Mouse (Mus musculus) midbrain, postnatal 0 days (tissue): ENCODE measurements around the gene Tnfrsf22. TPM values are rescaled to one million over a fixed set of nuclear protein-coding genes. Genes with fewer than 3 reads are reported as not detected.

Experiments
- ATAC-seq: fragments of 200-750 bp; cut with Nextera tagmentation; 2 replicates; pipeline ENCODE4 v1.8.0; 2017; ENCODE audit warnings: moderate number of reproducible peaks, mild to moderate bottlenecking, moderate TSS enrichment, moderate library complexity; ENCODE audit not compliant: low FRiP score
- DNase-seq: peaks from one replicate; pipeline ENCODE4 v3.0.0-alpha.2; 2015; ENCODE audit warnings: low spot score
- H3K27ac ChIP-seq: fragments of 300-500 bp; sonication (generic); 2 replicates; pipeline ENCODE4 v1.5.1; 2014; ENCODE audit warnings: low read depth, mild to moderate bottlenecking, low read length, mixed read lengths
- H3K27me3 ChIP-seq: fragments of 300-500 bp; sonication (generic); 2 replicates; pipeline ENCODE4 v1.6.1; 2014; ENCODE audit warnings: low read length, control low read depth, mixed read lengths; ENCODE audit not compliant: insufficient read depth
- H3K36me3 ChIP-seq: fragments of 300-500 bp; sonication (generic); 2 replicates; pipeline ENCODE4 v1.6.1; 2014; ENCODE audit warnings: low read length, control low read depth, mixed read lengths; ENCODE audit not compliant: insufficient read depth
- H3K4me1 ChIP-seq: fragments of 300-500 bp; sonication (generic); 2 replicates; pipeline ENCODE4 v1.6.1; 2014; ENCODE audit warnings: mild to moderate bottlenecking, control low read depth, antibody characterized with exemption, low read length, mixed read lengths; ENCODE audit not compliant: insufficient read depth
- H3K4me2 ChIP-seq: fragments of 300-500 bp; sonication (generic); 2 replicates; pipeline ENCODE4 v1.6.1; 2014; ENCODE audit warnings: low read depth, mild to moderate bottlenecking, low read length, mixed read lengths; ENCODE audit not compliant: poor library complexity, severe bottlenecking
- H3K4me3 ChIP-seq: fragments of 300-500 bp; sonication (generic); 2 replicates; pipeline ENCODE4 v1.5.1; 2014; ENCODE audit warnings: low read depth, mild to moderate bottlenecking, low read length, moderate library complexity
- H3K9ac ChIP-seq: fragments of 300-500 bp; sonication (generic); replicated peaks from 2 replicates; pipeline ENCODE4 v1.6.1; 2014; ENCODE audit warnings: mild to moderate bottlenecking, low read length, moderate library complexity, mixed read lengths; ENCODE audit not compliant: poor library complexity, severe bottlenecking
- H3K9me3 ChIP-seq: fragments of 300-500 bp; sonication (generic); 2 replicates; pipeline ENCODE4 v1.6.1; 2016; ENCODE audit warnings: low read length, control low read depth
- CTCF ChIP-seq: IDR thresholded peaks from 2 replicates; pipeline ENCODE4 v1.5.1; 2016; ENCODE audit warnings: antibody characterized with exemption, mild to moderate bottlenecking
- WGBS: fragments of 180-500 bp; shearing (Covaris S2); extraction: QIAGEN DNeasy Blood & Tissue Kit; methylation state at CpG from one replicate; pipeline ENCODE4 v1.1.7; 2014; 5-methylcytosine and 5-hydroxymethylcytosine counted together
- polyA plus RNA-seq: library from polyadenylated mRNA; unstranded; fragments of >200 nt; fragmentation: Nextera tagmentation; extraction: Ambion mirVana; gene quantifications from 2 replicates; pipeline ENCODE4 v1.2.1, GENCODE M21; 2015
- total RNA-seq: library from RNA; depleted of rRNA; stranded (reverse); fragments of >200 nt; gene quantifications from 2 replicates; pipeline ENCODE4 v1.2.3, GENCODE M21; 2014; rRNA removed

Tnfrsf22 gene
- total and polyA plus RNA-seq, 2 experiments from 2014 or later: 2.6 to 6.7 TPM

DNA sequence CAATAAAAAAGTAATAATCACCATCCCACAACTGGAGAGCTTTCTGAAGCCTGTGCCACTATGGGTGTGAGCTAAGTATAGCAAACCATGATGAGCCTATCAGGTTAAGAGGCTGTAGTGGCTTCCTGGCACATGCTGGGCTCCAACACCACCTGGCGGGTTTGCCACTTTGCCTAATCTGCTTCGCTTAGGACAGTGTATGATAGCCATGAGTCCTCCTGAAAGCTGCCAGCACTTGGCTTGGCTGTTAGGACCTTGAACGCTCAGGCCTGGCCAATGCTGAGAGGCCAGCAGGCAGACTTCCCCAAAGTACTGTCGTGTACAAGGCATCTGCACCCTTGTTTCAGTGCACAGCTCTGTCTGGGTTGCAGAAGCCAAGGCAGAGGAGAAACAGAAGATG lies 61.5 kb downstream of the Tnfrsf22 start:
- H3K4me1 ChIP-seq: no peaks in the 10 kb centered on the region
- H3K4me2 ChIP-seq: no peak overlapping the region
- ATAC-seq (no peak), DNase-seq (no peak)
- H3K9me3 ChIP-seq: no peaks in the 10 kb centered on the region
- no peaks in the 10 kb centered on the region for H3K27me3 ChIP-seq
- no peak overlapping the region for H3K9ac ChIP-seq
- WGBS: 91% methylated on average over 4 of the region's 4 CpGs
- H3K27ac ChIP-seq: no peak overlapping the region
- H3K36me3 ChIP-seq: peaks cover 71% of the 10 kb centered on the region
- TF ChIP-seq CTCF: no peak
- H3K4me3 ChIP-seq: no peak overlapping the region

DNA sequence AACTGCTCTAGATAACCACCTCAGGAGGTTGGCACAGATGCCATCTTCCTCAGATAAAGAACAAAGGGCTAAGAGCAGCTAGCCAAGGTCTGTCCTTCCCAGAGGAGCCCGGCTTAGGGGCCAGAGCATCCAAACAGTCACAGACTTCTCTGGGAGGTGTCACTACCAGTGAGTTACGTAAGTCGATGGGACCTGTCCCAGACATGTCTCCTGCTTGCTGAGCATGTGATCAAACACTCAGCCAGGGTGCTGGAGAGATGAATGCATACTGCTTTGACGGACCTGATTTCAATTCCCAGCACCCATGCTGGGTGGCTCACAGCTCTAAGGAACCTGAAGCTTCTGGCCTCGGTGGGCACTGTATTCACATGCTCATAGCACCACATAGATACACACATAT lies 61.9 kb downstream of the Tnfrsf22 start:
- H3K27ac ChIP-seq: no peak overlapping the region
- no peak overlapping the region for H3K4me3 ChIP-seq
- no peaks in the 10 kb centered on the region for H3K9me3 ChIP-seq
- H3K4me1 ChIP-seq: no peaks in the 10 kb centered on the region
- no peak overlapping the region for H3K4me2 ChIP-seq
- peaks cover 75% of the 10 kb centered on the region for H3K36me3 ChIP-seq
- no peaks in the 10 kb centered on the region for H3K27me3 ChIP-seq
- ATAC-seq (no peak), DNase-seq (no peak)
- 88% methylated on average over 5 of the region's 5 CpGs for WGBS
- TF ChIP-seq CTCF: no peak
- H3K9ac ChIP-seq: no peak overlapping the region

Other genes starting within 250 kb of the Tnfrsf22 start
- gene Cdkn1c, start 188.6 kb downstream of the Tnfrsf22 start, total RNA-seq: 107 and 131 TPM in 2 replicates
- 111 and 115 TPM in 2 replicates for gene Cdkn1c, start 188.6 kb downstream of the Tnfrsf22 start, polyA plus RNA-seq
- gene Slc22a18, start 175.9 kb downstream of the Tnfrsf22 start, total RNA-seq: 0.33 and 0.47 TPM in 2 replicates
- gene Slc22a18, start 175.9 kb downstream of the Tnfrsf22 start, polyA plus RNA-seq: 0.71 and 0.86 TPM in 2 replicates
- 10.0 TPM in 1 of 2 replicates, not detected in the other for gene Phlda2, start 146.5 kb downstream of the Tnfrsf22 start, total RNA-seq
- 0.51 TPM in 1 of 2 replicates, not detected in the other for gene Phlda2, start 146.5 kb downstream of the Tnfrsf22 start, polyA plus RNA-seq
- 138 and 173 TPM in 2 replicates for gene Nap1l4, start 100.6 kb downstream of the Tnfrsf22 start, total RNA-seq
- 258 and 263 TPM in 2 replicates for gene Nap1l4, start 100.6 kb downstream of the Tnfrsf22 start, polyA plus RNA-seq
- gene Cars, start 49.6 kb downstream of the Tnfrsf22 start, total RNA-seq: 44.5 and 63.0 TPM in 2 replicates
- gene Cars, start 49.6 kb downstream of the Tnfrsf22 start, polyA plus RNA-seq: 75.4 and 76.2 TPM in 2 replicates
- 0.09 and 0.11 TPM in 2 replicates for gene Tnfrsf26, start 20.9 kb downstream of the Tnfrsf22 start, total RNA-seq
- 0.05 and 0.10 TPM in 2 replicates for gene Tnfrsf26, start 20.9 kb downstream of the Tnfrsf22 start, polyA plus RNA-seq
- gene Tnfrsf23, start 36.2 kb upstream of the Tnfrsf22 start, total RNA-seq: 1.2 and 1.6 TPM in 2 replicates
- gene Tnfrsf23, start 36.2 kb upstream of the Tnfrsf22 start, polyA plus RNA-seq: 0.93 and 1.7 TPM in 2 replicates
- 47.7 and 52.6 TPM in 2 replicates for gene Osbpl5, start 107.3 kb upstream of the Tnfrsf22 start, total RNA-seq
- gene Osbpl5, start 107.3 kb upstream of the Tnfrsf22 start, polyA plus RNA-seq: 26.7 and 30.2 TPM in 2 replicates
- 0.14 and 0.27 TPM in 2 replicates for gene Mrgprg, start 117.3 kb upstream of the Tnfrsf22 start, total RNA-seq
- gene Mrgprg, start 117.3 kb upstream of the Tnfrsf22 start, polyA plus RNA-seq: not detected in 2 replicates
- 8.0 and 10.1 TPM in 2 replicates for gene Mrgpre, start 134.8 kb upstream of the Tnfrsf22 start, total RNA-seq
- 11.6 and 12.4 TPM in 2 replicates for gene Mrgpre, start 134.8 kb upstream of the Tnfrsf22 start, polyA plus RNA-seq
- 6.9 and 13.1 TPM in 2 replicates for gene Nadsyn1, start 173.2 kb upstream of the Tnfrsf22 start, total RNA-seq
- gene Nadsyn1, start 173.2 kb upstream of the Tnfrsf22 start, polyA plus RNA-seq: 3.5 and 5.8 TPM in 2 replicates
- gene Dhcr7, start 173.5 kb upstream of the Tnfrsf22 start, total RNA-seq: 63.4 and 66.0 TPM in 2 replicates
- gene Dhcr7, start 173.5 kb upstream of the Tnfrsf22 start, polyA plus RNA-seq: 74.7 and 80.4 TPM in 2 replicates
- not detected in 2 replicates for gene Gm498, start 217.2 kb upstream of the Tnfrsf22 start, total RNA-seq
- gene Gm498, start 217.2 kb upstream of the Tnfrsf22 start, polyA plus RNA-seq: not detected in 2 replicates